Mouse (Mus musculus): ENCODE data around the gene Ndrg3. TPM values are rescaled to one million over a fixed set of nuclear protein-coding genes. Genes with fewer than 3 reads are reported as not detected.

Ndrg3 gene
- total RNA-seq, 2 experiments from 2014 or later, result 457 to 474 TPM

- no peak for DNase-seq (ENCODE audit: low spot score in 2 of 2)
Observed at GRCm38 (mm10) chr2:157002321-157002720, 10.5 kb upstream of the Ndrg3 start.

- DNase-seq (ENCODE audit: low spot score in 2 of 2), result no peak
Observed at GRCm38 (mm10) chr2:156998263-156998662, 6.4 kb upstream of the Ndrg3 start.

DNA sequence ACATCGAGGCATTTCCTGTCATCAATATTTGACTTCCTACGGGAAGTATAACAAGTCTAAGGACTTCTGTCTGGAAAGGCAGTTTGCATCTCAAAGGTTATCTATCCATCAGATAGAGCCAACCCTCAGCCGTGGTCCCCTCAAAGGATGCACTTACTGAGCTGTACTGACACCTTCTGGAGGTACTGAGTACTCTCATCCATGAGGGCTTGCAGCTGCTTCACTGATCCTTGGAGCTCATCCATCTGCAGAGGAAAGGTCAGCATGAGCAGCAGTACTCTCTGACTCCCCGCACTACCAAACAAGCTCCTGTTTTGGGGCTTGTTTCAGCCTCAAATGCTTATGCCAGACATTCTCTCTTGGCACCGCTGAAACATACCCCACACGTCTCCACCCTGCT, 4.7 kb upstream of the Ndrg3 start:
- DNase-seq (ENCODE audit: low spot score in 2 of 2), result peak in 1 of 2 experiments; percentile 71

DNA sequence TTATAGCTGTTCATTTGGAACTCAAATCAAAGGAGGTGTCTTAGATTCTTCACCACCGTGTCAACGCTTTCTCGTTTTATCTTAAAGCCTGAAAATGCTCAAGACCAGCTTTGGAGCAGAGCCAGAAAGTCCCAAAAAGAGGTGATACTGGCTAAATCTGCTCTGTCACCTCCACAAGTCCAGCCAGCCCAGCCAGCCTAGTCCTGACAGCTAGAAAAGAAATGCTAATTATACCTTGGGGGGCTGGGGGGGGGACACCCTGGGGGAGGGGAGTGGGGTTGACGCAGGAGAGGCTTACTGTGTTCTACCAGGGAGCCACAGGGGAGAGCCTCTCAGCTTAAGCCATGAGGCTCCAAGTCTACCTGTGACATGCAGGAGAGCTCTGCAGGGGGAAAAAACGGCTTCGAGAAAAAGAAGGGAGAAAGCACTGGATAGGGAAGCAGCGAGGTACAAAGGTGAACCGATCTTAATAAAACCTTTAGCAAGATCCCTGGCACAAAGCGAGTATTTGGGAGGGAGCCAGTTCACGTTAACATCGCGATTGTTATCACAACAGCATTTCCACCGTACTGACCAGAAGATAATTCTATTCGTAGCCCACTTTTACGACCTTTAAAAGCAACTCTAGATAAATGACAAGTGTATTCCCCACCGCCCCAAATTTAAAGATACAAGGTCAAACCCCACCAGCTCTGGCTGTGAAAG, 977 bp downstream of the Ndrg3 start:
- DNase-seq (ENCODE audit: low spot score in 2 of 2), result peak; percentile 22 to 36

DNA sequence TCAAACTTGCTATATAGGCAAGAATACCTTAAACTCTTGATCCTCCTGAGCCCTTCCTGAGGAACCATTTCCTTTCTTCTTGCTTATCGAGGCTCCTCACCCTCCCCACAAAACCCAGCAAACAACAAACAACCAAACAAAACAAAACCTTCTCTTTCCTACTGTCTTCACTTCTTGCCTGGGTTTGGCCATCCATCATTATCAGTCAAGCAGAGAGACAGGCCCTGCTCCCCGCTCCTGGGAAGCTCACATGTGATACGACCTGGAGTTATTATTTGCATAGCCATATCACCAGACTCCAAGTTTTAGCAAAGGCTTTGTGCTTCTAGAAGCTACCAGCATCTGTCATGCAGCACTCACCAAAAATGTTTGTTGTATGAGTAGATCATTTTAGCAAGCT, 4.5 kb downstream of the Ndrg3 start:
- no peak for DNase-seq (ENCODE audit: low spot score in 2 of 2)

- peak in 1 of 2 experiments; percentile 43 for DNase-seq (ENCODE audit: low spot score in 2 of 2)
Observed at GRCm38 (mm10) chr2:156982864-156983263, 9.0 kb downstream of the Ndrg3 start.

DNA sequence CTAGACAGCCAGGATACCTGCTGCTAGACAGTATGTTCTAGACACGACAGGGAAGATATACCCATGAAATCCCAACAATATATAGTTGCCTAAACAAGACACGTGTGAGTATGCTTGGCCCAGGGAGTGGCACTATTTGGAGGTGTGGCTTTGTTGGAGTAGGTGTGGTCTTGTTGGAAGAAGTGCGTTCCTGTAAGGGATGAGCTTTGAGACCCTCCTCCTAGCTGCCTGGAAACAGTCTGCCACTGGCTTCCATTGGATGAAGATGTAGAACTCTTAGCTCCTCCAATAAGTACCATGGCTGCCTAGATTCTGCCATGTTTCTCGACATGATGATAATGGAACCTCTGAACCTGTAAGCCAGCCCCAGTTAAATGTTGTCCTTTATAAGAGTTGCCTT, 10.6 kb downstream of the Ndrg3 start:
- no peak for DNase-seq (ENCODE audit: low spot score in 2 of 2)

DNA sequence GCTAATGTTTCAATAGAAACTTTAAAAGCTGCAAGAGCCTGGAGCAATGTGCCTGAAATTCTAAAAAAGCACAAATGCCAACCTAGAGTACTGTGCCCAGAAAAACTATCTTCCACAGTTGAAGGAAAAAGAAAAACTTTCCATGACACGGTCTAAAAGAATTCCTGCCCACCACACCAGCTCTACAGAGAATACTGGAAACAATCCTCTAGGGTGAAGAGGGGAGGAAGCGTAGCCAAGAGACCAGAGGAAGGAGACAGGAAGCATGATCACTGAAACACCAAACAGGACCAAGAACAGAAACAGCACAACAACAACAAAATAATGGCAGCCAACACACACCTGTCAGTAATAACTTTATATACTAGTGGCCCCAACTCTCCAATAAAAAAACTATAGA, 11.8 kb downstream of the Ndrg3 start:
- DNase-seq (ENCODE audit: low spot score in 2 of 2), result no peak

DNA sequence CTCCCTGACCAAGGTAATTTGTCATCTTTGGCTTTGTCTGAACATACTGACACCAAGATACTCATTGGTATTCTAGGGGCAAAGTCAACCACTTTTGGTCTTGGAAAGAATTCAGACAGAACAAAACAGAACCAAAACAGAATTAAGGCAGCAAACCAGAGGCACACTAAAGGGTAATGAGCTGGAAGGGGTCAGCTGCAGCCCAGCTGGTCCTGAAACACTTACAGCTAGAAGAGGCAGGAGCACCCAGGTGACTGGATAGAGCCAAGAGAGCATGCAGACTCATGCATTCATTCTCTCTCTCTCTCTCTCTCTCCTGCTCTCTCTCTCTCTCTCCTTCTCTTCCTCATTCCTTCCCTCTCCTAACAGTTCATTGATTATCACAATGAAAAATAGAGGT, 15.1 kb downstream of the Ndrg3 start:
- DNase-seq (ENCODE audit: low spot score in 2 of 2), result no peak

DNA sequence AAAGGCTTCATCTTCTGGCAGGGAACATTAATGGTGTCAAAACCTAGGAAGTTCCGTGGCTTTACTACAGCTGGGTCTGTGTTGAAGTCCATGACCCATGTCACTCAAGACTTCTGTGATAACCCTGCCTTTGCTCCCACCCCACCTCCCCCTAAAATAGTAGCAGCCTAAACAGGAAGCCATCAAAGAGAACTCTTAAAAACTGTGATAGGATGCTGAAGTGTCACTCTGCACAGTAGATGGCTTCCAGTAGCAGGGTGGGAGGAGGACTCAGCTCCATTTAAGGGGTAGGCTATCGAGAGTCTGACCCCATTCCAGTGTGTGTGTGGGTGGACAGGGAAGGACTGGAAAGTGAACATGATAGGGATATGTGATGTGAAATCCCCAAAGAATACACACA, 16.9 kb downstream of the Ndrg3 start:
- DNase-seq (ENCODE audit: low spot score in 2 of 2), result no peak

GRCm38 (mm10) chr2:156973316-156974100, 18.3 kb downstream of the Ndrg3 start:
- no peak for DNase-seq (ENCODE audit: low spot score in 2 of 2)

- no peak for DNase-seq (ENCODE audit: low spot score in 2 of 2)
Observed at GRCm38 (mm10) chr2:156970253-156970652, 21.6 kb downstream of the Ndrg3 start.

DNA sequence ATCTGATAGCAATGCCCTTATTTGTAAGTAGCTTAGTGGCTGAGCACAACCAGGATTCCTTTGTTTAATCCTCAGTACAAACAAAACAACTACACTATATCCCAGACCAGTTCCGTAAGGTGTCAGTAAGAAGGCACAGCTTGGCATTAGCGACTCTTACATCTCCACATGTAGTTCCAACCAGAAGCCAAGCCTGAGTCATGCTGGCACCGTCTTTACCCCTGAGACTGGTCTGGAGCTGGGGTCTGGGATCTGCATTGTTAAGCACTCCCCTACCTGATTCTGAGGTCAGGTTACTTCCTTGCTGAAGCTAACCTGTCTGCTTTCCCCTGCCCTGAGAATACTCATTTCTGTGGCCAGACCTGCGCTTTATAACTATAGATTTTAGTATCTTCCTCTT, 23.4 kb downstream of the Ndrg3 start:
- DNase-seq (ENCODE audit: low spot score in 2 of 2), result no peak

DNA sequence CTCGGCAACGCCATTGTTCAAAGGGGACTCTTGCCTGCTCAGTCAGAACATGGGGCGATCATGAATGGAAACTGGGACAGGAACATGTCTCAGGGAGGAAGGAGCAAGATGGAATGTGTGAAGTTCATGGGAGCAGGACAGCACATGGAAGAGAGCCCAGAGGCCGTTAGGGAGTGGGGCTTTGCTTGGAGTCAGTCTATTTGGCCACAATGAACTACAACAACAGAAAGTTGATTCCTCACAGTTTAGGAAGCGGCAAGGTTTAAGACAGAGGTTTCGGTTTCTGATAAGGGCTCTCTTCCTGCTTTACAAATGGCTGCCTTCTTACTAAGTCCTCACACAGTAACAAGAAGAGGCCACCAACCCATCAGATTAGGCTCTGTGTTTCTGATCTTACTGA, 24.5 kb downstream of the Ndrg3 start:
- no peak for DNase-seq (ENCODE audit: low spot score in 2 of 2)

DNA sequence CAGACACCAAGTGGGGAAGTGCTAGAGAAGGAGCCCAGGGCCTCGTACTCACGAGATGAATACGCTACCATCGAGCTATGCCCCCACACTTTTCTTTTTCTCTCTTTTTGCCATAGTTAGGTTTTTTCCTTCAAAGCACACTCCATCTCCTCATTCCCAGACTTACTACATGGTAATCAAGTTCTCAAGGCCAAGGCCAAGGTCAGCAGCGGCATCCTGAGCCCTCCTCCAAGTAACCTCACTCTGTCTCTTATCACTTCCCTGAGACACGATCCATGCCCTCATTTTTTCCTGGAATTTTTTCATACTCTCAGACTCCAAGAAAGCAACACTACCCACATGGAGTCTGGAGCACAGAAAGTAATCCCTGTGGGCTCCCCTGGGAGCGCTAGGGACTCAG, 28.0 kb downstream of the Ndrg3 start:
- DNase-seq (ENCODE audit: low spot score in 2 of 2), result no peak

DNA sequence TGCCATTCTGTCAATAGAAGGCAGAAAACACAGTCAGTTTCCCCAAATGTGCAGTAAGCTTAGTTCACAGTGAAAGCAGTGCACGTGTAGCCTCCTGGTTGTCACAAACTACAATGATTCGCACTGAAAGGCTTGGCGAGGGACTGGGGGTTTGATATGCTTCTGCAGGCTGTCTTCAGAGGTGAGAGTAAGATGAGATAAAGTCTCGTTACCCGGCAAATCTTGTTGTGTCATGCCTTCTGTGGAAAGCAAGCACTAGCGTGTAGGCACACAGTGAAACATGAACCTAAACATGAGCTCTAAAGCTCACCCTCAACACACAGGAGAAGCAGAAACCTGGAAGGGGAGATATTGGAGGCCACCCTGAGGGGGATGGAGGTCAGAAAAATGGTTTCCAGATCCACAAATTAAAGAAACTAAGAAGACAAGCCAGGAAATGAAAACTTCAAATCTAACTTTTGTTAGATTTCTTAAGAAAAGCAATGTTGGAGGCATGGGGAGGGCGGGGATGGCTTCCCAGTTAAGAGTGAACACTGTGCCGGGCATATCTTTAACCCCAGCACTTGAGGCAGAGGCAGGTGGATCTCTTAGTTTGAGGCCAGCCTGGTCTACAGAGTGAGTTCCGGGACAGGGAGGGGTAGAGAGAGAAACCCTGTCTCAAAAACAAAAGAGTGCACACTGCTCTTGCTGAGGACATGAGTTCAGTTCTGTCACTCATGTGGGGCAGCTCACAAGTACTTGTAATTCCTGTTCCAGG, 33.2 kb downstream of the Ndrg3 start:
- no peak for DNase-seq (ENCODE audit: low spot score in 2 of 2)

DNA sequence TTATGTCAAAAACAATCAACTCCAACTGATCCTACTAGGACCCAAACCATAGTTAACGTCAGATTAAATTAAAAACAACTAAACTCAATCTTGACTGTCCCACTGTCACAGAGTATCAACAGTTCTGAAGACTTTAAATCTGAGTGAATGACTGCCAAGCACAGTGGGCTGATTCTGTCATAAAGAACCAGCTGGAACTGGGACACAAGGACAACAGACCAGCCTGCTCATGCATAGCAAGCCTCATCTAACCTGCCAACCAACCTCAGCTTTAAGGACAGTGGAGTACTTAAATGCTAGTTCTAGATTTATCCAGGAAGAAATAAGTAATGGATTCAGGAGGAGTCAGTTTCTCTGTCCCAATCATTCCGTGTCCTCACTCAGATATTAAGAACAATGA, 34.8 kb downstream of the Ndrg3 start:
- no peak for DNase-seq (ENCODE audit: low spot score in 2 of 2)

DNA sequence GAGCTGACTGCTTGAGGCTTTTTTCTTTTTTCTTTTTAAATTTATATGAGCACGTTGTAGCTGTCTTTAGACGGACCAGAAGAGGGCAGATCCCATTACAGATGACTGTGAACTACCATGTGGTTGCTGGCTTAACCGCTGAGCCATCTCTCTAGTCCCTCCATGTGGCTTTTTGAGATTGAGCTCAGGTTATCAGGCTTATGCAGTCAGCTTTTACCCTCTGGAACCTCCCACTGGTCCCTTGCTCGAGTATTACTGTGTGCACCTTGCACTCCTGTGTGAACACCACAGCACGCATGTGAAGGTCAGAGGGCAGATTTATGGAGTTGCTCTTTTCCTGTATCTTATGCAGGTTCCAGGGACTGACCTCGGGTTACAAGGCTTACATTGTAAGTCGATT, 35.5 kb downstream of the Ndrg3 start:
- DNase-seq (ENCODE audit: low spot score in 2 of 2), result no peak

DNA sequence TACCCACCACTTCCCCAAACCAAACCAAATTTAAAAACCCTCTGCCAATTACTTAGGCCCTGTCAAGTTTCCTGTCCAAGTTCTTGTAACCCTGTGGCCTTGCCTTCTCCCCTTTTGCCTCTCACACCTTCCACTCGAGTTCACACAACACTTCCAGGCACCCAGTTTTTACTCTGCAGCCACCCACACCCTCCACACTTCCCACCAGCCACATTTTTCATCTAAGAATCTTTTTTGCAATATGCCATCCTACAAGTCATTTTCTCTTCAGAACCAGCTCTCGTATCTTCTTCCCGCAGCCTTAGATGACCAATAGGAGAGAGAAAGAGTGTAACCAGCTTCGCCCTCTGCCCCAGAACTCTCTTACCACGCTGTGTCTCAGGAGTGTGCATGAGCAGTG, 37.4 kb downstream of the Ndrg3 start:
- no peak for DNase-seq (ENCODE audit: low spot score in 2 of 2)

DNA sequence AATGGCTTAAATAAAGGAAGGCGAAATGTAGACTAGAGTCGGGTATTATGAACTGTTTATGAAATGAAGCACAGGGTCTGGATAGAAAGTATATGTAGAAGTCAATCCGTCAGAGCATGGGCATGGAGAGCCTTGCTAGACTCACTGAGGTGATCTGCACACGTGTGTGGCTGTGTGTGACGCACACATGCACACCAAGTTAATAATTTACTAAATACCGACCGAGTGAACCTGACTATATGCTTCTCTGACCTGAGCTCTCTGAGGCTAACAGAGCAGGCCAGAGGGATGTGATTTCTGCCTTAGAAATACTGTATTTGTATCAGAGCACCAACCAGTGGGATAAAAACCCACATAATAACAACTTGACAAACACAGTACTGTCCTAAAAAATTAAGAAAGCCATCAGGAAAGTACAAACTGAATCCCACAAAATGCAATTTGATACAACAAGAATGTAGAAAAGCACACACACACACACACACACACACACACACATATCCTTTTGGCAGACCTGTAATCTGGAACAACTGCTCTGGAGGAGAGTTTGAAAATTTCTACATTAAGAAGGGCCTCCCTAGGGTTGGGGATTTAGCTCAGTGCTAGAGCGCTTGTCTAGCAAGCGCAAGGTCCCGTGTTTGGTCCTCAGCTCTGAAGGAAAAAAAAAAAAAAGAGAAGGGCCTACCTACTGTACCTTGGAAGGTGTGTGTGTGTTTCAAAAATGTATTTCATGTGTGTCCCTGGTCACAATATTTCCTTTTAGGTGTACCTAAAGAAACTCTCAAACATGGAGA, 40.4 kb downstream of the Ndrg3 start:
- DNase-seq (ENCODE audit: low spot score in 2 of 2), result no peak

- no peak for DNase-seq (ENCODE audit: low spot score in 2 of 2)
Observed at GRCm38 (mm10) chr2:156950816-156951215, 41.0 kb downstream of the Ndrg3 start.
